Mouse (Mus musculus) limb, embryonic 11.5 days (tissue): ENCODE data around the gene Tmem259. TPM values are rescaled to one million over a fixed set of nuclear protein-coding genes. Genes with fewer than 3 reads are reported as not detected.

Experiments
- ATAC-seq: fragments of 200-750 bp; cut with Nextera tagmentation; 2 replicates; pipeline ENCODE4 v1.8.0; 2017; ENCODE audit warnings: low read depth; ENCODE audit not compliant: insufficient number of reproducible peaks, low FRiP score, low TSS enrichment
- DNase-seq: peaks from one replicate; pipeline ENCODE4 v3.0.0-alpha.2; 2015; ENCODE audit warnings: low spot score
- H3K27ac ChIP-seq: fragments of 300-500 bp; sonication (generic); replicated peaks from 2 replicates; pipeline ENCODE4 v1.5.1; 2014; ENCODE audit warnings: low read depth, mild to moderate bottlenecking, low read length
- H3K27me3 ChIP-seq: fragments of 300-500 bp; sonication (generic); 2 replicates; pipeline ENCODE4 v1.6.1; 2014; ENCODE audit warnings: mild to moderate bottlenecking, low read length, mixed read lengths; ENCODE audit not compliant: control insufficient read depth, insufficient read depth
- H3K36me3 ChIP-seq: fragments of 300-500 bp; sonication (generic); 2 replicates; pipeline ENCODE4 v1.6.1; 2014; ENCODE audit warnings: mild to moderate bottlenecking, low read length, moderate library complexity, mixed read lengths; ENCODE audit not compliant: control insufficient read depth, insufficient read depth
- H3K4me1 ChIP-seq: fragments of 300-500 bp; sonication (generic); 2 replicates; pipeline ENCODE4 v1.6.1; 2014; ENCODE audit warnings: low read length, mixed read lengths; ENCODE audit not compliant: control insufficient read depth, insufficient read depth
- H3K4me2 ChIP-seq: fragments of 300-500 bp; sonication (generic); 2 replicates; pipeline ENCODE4 v1.6.1; 2014; ENCODE audit warnings: low read depth, mild to moderate bottlenecking, moderate library complexity; ENCODE audit not compliant: severe bottlenecking
- H3K4me3 ChIP-seq: fragments of 300-500 bp; sonication (generic); 2 replicates; pipeline ENCODE4 v1.5.1; 2014; ENCODE audit warnings: low read depth, low read length
- H3K9ac ChIP-seq: fragments of 300-500 bp; sonication (generic); 2 replicates; pipeline ENCODE4 v1.6.1; 2014; ENCODE audit warnings: mild to moderate bottlenecking, low read length
- H3K9me3 ChIP-seq: fragments of 300-500 bp; sonication (generic); 2 replicates; pipeline ENCODE4 v1.6.1; 2016; ENCODE audit warnings: low read length; ENCODE audit not compliant: control insufficient read depth
- whole genome bisulfite sequencing: fragments of 180-500 bp; shearing (Covaris S2); extraction: QIAGEN DNeasy Blood & Tissue Kit; methylation state at CpG from one replicate; pipeline ENCODE4 v1.1.7; 2014; 5-methylcytosine and 5-hydroxymethylcytosine counted together
- polyA plus RNA-seq: library from polyadenylated mRNA; unstranded; fragments of >200 nt; fragmentation: Nextera tagmentation; extraction: Ambion mirVana; gene quantifications from 2 replicates; pipeline ENCODE4 v1.2.1, GENCODE M21; 2014

The Tmem259 gene
- polyA plus RNA-seq, 1 experiment from 2014 or later, result 15.9 TPM

- Histone ChIP-seq H3K9me3 (no peaks in the 10 kb centered on the region), H3K9ac (peak overlapping the region; percentile 76), H3K27ac (0 out of 2 replicates have a peak overlapping the region, but pooled peaks have one; percentile 45), H3K4me3 (peak overlapping the region; percentile 32), H3K4me2 (peak overlapping the region; percentile 60), H3K27me3 (peaks cover 16% of the 10 kb centered on the region), H3K36me3 (peaks cover 4% of the 10 kb centered on the region; the same call in 1 of the 2 replicates), H3K4me1 (peaks cover 10% of the 10 kb centered on the region)
- DNase-seq (peak; percentile 75), ATAC-seq (peak; percentile 58)
- WGBS, result 2% methylated on average over 20 of the region's 20 CpGs
Observed at GRCm38 (mm10) chr10:80019471-80020131, 35.5 kb upstream of the Tmem259 start.

GRCm38 (mm10) chr10:80018739-80019297 is 34.7 kb upstream of the Tmem259 start:
- Histone ChIP-seq H3K9me3 (no peaks in the 10 kb centered on the region), H3K36me3 (peaks cover 4% of the 10 kb centered on the region; the same call in 1 of the 2 replicates), H3K4me3 (no peak overlapping the region), H3K27ac (no peak overlapping the region), H3K4me2 (peak overlapping the region; percentile 60; the same call in 1 of the 2 replicates), H3K4me1 (peaks cover 10% of the 10 kb centered on the region), H3K9ac (0 out of 2 replicates have a peak overlapping the region, but pooled peaks have one; percentile 12), H3K27me3 (peaks cover 24% of the 10 kb centered on the region)
- WGBS, result 5% methylated on average over 14 of the region's 15 CpGs
- ATAC-seq (peak; percentile 36; the same call in 1 of the 2 replicates), DNase-seq (peak; percentile 42)

- Histone ChIP-seq H3K4me1 (peaks cover 10% of the 10 kb centered on the region), H3K27ac (no peak overlapping the region), H3K27me3 (peaks cover 35% of the 10 kb centered on the region), H3K4me2 (no peak overlapping the region), H3K36me3 (peaks cover 4% of the 10 kb centered on the region; the same call in 1 of the 2 replicates), H3K4me3 (no peak overlapping the region), H3K9ac (no peak overlapping the region), H3K9me3 (no peaks in the 10 kb centered on the region)
- DNase-seq (no peak), ATAC-seq (no peak)
- 77% methylated on average over 14 of the region's 14 CpGs for WGBS
Observed at GRCm38 (mm10) chr10:80017771-80018170, 33.6 kb upstream of the Tmem259 start.

GRCm38 (mm10) chr10:80017361-80017760 is 33.2 kb upstream of the Tmem259 start:
- Histone ChIP-seq H3K36me3 (peaks cover 4% of the 10 kb centered on the region; the same call in 1 of the 2 replicates), H3K9me3 (no peaks in the 10 kb centered on the region), H3K4me3 (no peak overlapping the region), H3K9ac (no peak overlapping the region), H3K4me1 (peaks cover 10% of the 10 kb centered on the region), H3K27ac (no peak overlapping the region), H3K4me2 (no peak overlapping the region), H3K27me3 (peaks cover 39% of the 10 kb centered on the region)
- no peak for DNase-seq
- no peak for ATAC-seq
- 75% methylated on average over 3 of the region's 3 CpGs for WGBS

- H3K4me3 ChIP-seq, result no peak overlapping the region
- peaks cover 43% of the 10 kb centered on the region for H3K27me3 ChIP-seq
- H3K4me2 ChIP-seq, result no peak overlapping the region
- 89% methylated on average over 10 of the region's 10 CpGs for WGBS
- peaks cover 10% of the 10 kb centered on the region for H3K4me1 ChIP-seq
- no peaks in the 10 kb centered on the region; the same call in 1 of the 2 replicates for H3K36me3 ChIP-seq
- H3K9ac ChIP-seq, result no peak overlapping the region; the same call in 1 of the 2 replicates
- no peak for ATAC-seq
- no peaks in the 10 kb centered on the region for H3K9me3 ChIP-seq
- H3K27ac ChIP-seq, result no peak overlapping the region
- DNase-seq, result no peak
Observed at GRCm38 (mm10) chr10:80016931-80017330, 32.8 kb upstream of the Tmem259 start.

- Histone ChIP-seq H3K4me3 (no peak within 1 kb of the TSS), H3K9me3 (no peaks in the 10 kb centered on the region), H3K4me1 (peaks cover 10% of the 10 kb centered on the region), H3K27me3 (peaks cover 45% of the 10 kb centered on the region), H3K9ac (no peak within 1 kb of the TSS; the same call in 1 of the 2 replicates), H3K4me2 (no peak within 1 kb of the TSS), H3K27ac (no peak within 1 kb of the TSS), H3K36me3 (no peaks in the 10 kb centered on the region; the same call in 1 of the 2 replicates)
- ATAC-seq (no peak), DNase-seq (no peak)
- WGBS, result 61% methylated on average over 11 of the region's 11 CpGs
Observed at GRCm38 (mm10) chr10:80016511-80016910, 32.4 kb upstream of the Tmem259 start, which contains the start of gene Arhgap45. Gene Arhgap45, plus strand, starts transcription at chr10:80016653.

- H3K36me3 ChIP-seq, result no peaks in the 10 kb centered on the region
- no peak for ATAC-seq
- H3K9me3 ChIP-seq, result peaks cover 5% of the 10 kb centered on the region; the same call in 1 of the 2 replicates
- no peak overlapping the region for H3K9ac ChIP-seq
- H3K27ac ChIP-seq, result no peak overlapping the region
- no peak overlapping the region for H3K4me2 ChIP-seq
- H3K27me3 ChIP-seq, result peaks cover 45% of the 10 kb centered on the region
- H3K4me3 ChIP-seq, result no peak overlapping the region
- DNase-seq, result no peak
- 81% methylated on average over 10 of the region's 10 CpGs for WGBS
- H3K4me1 ChIP-seq, result peaks cover 10% of the 10 kb centered on the region
Observed at GRCm38 (mm10) chr10:80015583-80015982, 31.5 kb upstream of the Tmem259 start.

- Histone ChIP-seq H3K4me1 (peaks cover 8% of the 10 kb centered on the region), H3K4me2 (no peak overlapping the region), H3K27ac (no peak overlapping the region), H3K27me3 (peaks cover 45% of the 10 kb centered on the region), H3K9me3 (peaks cover 6% of the 10 kb centered on the region; the same call in 1 of the 2 replicates), H3K4me3 (0 out of 2 replicates have a peak overlapping the region, but pooled peaks have one; percentile 5), H3K9ac (no peak overlapping the region), H3K36me3 (no peaks in the 10 kb centered on the region)
- WGBS, result 18% methylated on average over 28 of the region's 28 CpGs
- no peak for DNase-seq
- ATAC-seq, result no peak
Observed at GRCm38 (mm10) chr10:80014484-80015290, 30.6 kb upstream of the Tmem259 start.
